Mouse (Mus musculus): ENCODE measurements at regions not wholly inside any gene's neighbourhood (a gene's known extent, or its start where the extent isn't known, plus 50 kb on each side); places are given as distances from the start of the nearest gene placed in this dataset.
A peak's percentile ranks its signal among the peaks of the same experiment; 100 is the strongest.

DNA sequence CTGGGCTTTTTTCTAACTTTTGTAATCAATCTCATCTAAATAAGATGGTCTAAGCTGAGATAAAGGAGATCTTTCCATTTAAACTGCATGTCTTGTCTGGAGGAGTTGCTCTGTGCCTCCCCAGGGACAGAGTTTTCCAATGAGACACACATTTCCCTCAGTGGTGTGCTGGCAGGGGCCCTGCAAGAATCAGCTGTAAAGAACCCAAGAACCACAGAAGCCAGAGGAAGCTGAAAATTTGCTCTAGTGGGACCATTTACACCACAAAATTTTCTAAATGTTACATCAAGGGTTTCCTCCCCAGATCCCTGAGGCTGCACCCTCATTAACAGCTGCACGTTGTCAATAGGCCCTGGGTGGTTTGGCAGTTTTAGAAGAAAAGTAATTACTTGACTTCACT lies 301.0 kb upstream of the Ttc14 start:
- no peak for DNase-seq (ENCODE audit: low spot score in 2 of 2)

DNA sequence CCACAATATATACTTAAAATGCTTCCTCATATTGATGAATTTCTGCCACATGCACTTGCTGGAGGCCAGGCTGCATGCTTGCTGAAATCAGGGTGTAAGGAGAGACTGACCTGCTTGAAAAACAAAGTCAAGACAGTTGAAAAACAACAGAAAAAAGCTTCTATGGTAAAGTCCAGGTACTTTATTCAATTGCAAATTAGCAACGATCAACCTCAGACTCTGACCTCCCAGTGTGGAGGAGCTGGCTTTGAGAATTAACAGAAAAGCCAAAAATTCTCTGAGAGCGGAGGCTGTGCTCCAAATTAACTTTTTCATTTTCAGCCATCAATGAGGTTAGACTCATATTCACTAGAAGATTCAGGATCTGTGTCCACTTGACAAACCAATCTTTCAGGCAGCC lies 291.4 kb upstream of the Ttc14 start:
- DNase-seq (ENCODE audit: low spot score in 2 of 2), result no peak

DNA sequence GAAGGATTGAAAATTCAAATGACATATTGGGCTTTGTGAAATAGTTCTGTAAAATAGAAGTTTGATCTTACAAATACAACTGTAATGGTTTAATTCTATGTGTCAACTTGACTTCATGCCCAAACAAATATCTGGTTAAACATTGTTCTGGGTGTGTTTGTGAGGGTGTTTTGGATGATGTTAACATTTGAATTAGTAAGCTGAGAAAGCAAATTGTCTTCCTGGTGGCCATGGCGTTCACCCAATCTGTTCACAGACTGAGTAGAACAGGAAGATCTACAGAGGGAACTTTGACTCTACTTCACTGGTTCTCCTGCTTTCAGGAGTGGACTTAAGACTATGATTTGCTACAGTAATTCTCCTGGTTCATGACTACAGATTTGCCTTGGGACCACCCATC lies 255.5 kb upstream of the Ttc14 start:
- DNase-seq (ENCODE audit: low spot score in 2 of 2), result no peak

DNA sequence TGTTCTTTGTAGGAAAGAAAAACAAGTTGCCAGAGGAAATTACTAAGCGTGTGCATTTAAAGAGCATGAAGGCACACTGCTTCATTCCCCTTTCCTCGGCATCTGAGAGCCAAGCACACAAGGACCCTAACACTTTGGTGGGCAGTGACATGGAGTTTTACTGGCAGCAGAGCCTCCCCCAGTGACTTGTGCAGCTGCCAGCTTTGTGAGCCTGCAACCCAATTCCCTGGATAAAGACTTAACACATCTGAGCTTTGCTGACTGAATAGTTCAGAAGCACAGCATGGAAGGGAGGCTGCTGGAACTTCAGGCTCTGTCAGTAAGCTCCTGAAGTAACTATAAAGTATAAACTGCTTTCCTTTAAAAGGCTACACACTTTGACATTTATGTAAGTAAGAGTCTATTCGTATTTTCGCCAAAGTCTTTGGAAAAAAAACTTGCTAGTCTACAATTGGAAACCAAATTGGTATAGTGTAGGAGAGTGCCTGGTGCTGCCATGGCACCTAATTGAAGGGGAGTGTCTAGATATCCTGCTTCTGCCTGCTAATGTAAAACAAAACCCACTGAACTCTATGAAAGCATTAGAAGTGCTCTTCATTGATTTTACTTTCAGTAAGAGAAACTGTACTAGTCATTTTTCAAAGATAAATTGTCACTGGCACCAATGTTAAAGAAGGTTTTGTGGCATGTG lies 236.8 kb upstream of the Ttc14 start:
- no peak for DNase-seq (ENCODE audit: low spot score in 2 of 2)

DNA sequence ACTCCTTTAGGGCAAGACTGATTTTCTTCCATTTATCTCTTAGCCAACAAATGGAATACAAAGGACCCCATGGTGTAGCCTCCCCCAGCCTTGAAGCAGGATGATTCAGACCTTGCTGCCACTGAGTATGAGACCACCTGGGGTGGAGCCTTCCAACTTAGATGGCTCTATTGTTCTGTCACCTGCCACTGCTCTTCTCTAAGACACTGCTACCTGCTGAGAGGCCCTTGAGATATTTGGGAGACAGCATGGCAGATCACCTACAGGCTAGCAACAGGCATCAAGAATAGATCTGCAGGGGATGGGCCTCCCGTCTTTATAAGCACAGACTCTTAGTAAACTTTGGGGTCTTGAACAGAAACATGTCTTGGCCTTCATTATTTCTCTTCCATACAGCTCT lies 219.0 kb upstream of the Ttc14 start:
- no peak for DNase-seq (ENCODE audit: low spot score in 2 of 2)

DNA sequence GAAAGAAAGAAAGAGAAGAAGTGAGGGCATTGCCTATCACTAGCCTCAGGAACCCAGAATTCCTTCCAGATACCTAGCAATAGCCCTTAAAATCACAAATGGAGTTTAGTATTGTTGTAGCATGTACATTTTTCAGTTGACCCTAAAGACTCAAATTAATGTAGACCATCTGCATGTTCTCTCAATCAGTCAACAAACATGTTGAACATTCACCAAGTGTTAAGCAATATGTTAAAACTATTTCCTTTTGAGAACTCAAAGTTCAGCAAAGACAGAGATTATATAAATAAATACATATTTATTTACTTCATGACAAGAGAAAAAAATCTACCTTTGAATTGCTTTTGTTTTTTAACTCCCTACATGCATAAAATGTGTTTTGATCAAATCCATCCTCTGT lies 185.4 kb upstream of the Ttc14 start:
- DNase-seq (ENCODE audit: low spot score in 2 of 2), result no peak

DNA sequence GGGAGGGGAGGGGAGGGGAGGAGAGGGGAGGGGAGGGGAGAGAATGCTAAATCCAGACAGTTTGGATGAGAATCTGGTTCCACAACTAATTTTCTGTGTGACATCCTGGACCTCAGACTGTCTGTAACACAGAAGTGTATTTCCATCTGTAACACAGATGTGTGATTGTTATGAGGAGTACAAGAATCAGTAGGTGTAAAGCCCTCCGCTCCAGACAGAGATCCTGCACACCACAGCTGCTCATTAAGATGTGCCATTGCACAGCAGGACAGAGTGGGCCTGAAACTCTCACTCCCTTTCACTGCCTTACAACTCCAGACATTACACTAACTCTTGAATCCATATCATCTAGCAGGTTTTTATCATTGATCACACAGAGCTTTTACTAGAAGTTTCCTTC lies 182.8 kb upstream of the Ttc14 start:
- DNase-seq (ENCODE audit: low spot score in 2 of 2), result no peak

DNA sequence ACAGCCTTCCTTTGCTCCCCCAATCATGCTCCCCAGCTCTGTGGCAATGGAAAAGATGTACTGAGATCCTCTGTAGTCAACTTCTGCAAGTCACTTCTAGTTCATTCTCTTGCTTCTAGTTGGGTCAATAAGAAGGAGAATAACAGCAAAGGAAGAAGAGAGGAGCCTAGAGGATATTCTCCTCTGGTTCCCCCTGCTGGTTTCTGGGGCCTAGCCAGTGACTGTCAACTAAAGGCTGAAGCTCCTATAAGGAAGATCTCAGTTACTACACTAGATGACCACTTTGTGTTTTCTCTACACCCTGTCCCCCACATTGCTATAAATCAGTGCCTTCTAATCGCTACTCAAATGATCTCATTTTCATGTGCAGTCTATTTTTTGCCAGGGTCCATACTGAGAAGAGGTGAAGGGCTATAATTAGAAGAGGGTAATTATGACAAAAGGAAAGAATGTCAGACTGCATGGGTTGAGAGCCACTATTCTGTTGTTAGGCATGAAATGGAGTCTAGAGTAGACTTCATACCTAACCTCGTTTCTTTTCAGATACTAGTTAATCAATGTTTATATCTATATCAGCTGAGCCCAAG lies 166.6 kb upstream of the Ttc14 start:
- no peak for DNase-seq (ENCODE audit: low spot score in 2 of 2)

DNA sequence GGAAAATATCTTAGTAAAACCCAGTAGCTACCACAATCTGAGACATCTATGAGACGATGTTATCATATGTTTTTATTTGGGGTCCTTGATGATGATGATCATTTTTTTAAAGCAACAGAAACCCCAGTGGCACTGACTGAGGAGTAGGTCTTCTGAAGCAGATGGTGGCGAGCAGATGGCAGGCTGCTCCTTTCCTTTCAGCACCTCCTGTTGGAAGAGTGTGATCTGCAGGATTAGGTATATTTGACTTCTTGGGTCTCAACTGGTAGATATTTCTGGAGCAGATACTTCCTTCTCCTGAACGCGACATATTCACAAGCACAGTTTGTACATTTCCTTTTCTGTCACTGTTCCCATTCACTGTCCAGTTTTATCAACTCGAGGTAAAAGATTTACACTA lies 141.0 kb upstream of the Ttc14 start:
- DNase-seq (ENCODE audit: low spot score in 2 of 2), result peak; percentile 16 to 55
